Mouse (Mus musculus) layer of hippocampus, adult 9-11 months (tissue): ENCODE measurements at regions not wholly inside any gene's neighbourhood (a gene's known extent, or its start where the extent isn't known, plus 50 kb on each side); places are given as distances from the start of the nearest gene placed in this dataset.

Source experiments
- DNase-seq: peaks from one replicate; pipeline ENCODE4 v3.0.0; 2022

- DNase-seq = no peak
Observed at GRCm38 (mm10) chr1:142838663-142839062, 801.8 kb upstream of the B3galt2 start.

GRCm38 (mm10) chr1:142867024-142867700 lies 773.3 kb upstream of the B3galt2 start:
- no peak for DNase-seq

- no peak for DNase-seq
Observed at GRCm38 (mm10) chr1:142891842-142892241, 748.6 kb upstream of the B3galt2 start.

- no peak for DNase-seq
Observed at GRCm38 (mm10) chr1:142893156-142893555, 747.3 kb upstream of the B3galt2 start.

GRCm38 (mm10) chr1:142894145-142894544 lies 746.3 kb upstream of the B3galt2 start:
- no peak for DNase-seq

- DNase-seq = no peak
Observed at GRCm38 (mm10) chr1:142895081-142895480, 745.4 kb upstream of the B3galt2 start.

GRCm38 (mm10) chr1:142909907-142910306 lies 730.6 kb upstream of the B3galt2 start:
- no peak for DNase-seq

GRCm38 (mm10) chr1:142956686-142957085 lies 683.8 kb upstream of the B3galt2 start:
- no peak for DNase-seq

- DNase-seq = no peak
Observed at GRCm38 (mm10) chr1:142971475-142971874, 669.0 kb upstream of the B3galt2 start.

- DNase-seq = no peak
Observed at GRCm38 (mm10) chr1:142973387-142973786, 667.1 kb upstream of the B3galt2 start.

- DNase-seq = no peak
Observed at GRCm38 (mm10) chr1:142982994-142983393, 657.5 kb upstream of the B3galt2 start.

GRCm38 (mm10) chr1:142983641-142984040 lies 656.8 kb upstream of the B3galt2 start:
- no peak for DNase-seq

- no peak for DNase-seq
Observed at GRCm38 (mm10) chr1:142985516-142985915, 654.9 kb upstream of the B3galt2 start.

GRCm38 (mm10) chr1:143000216-143000615 lies 640.2 kb upstream of the B3galt2 start:
- no peak for DNase-seq

GRCm38 (mm10) chr1:143001112-143001511 lies 639.4 kb upstream of the B3galt2 start:
- DNase-seq = no peak

GRCm38 (mm10) chr1:143006045-143006444 lies 634.4 kb upstream of the B3galt2 start:
- DNase-seq = no peak

- DNase-seq = no peak
Observed at GRCm38 (mm10) chr1:143019982-143020381, 620.5 kb upstream of the B3galt2 start.

- DNase-seq = peak; percentile 7
Observed at GRCm38 (mm10) chr1:143053161-143053560, 587.3 kb upstream of the B3galt2 start.

- DNase-seq = peak; percentile 32
Observed at GRCm38 (mm10) chr1:143053599-143053998, 586.9 kb upstream of the B3galt2 start.

GRCm38 (mm10) chr1:143054451-143055024 lies 585.9 kb upstream of the B3galt2 start:
- no peak for DNase-seq

- no peak for DNase-seq
Observed at GRCm38 (mm10) chr1:143060698-143061576, 579.5 kb upstream of the B3galt2 start.

- no peak for DNase-seq
Observed at GRCm38 (mm10) chr1:143065493-143065892, 575.0 kb upstream of the B3galt2 start.

GRCm38 (mm10) chr1:143071781-143072382 lies 568.6 kb upstream of the B3galt2 start:
- DNase-seq = no peak
